Comparison of ENCODE assay signal across 8 mouse cellular contexts in genomic region chr10:53580137-53580536, GRCm38 (mm10). TPM values are rescaled to one million over a fixed set of nuclear protein-coding genes. Genes with fewer than 3 reads are reported as not detected.
DNase-seq lines count a peak whose midpoint lies in the region; ATAC-seq lines count a peak whose summit lies in the region.

No protein-coding gene starts in this region.

- H3K4me2 ChIP-seq in hindbrain, embryonic 12.5 days (replicated peaks) = peak overlapping the region; percentile 62
- peak overlapping the region; percentile 56 for H3K4me2 ChIP-seq in liver, embryonic 15.5 days

- H3K36me3 ChIP-seq in hindbrain, embryonic 12.5 days = no peaks in the 10 kb centered on the region
- H3K36me3 ChIP-seq in liver, embryonic 15.5 days (replicated peaks) = no peaks in the 10 kb centered on the region

- DNase-seq in kidney, adult 11 months = peak; percentile 9
- DNase-seq in kidney, adult 18-20 months = no peak
- DNase-seq in embryo, embryonic 10.5 days (ENCODE audit: low spot score) = peak; percentile 28
- no peak for DNase-seq in thymus, postnatal 25 days
- no peak for DNase-seq in left cerebral cortex, postnatal 25 days (ENCODE audit: low spot score in 2 of 2)
- no peak for DNase-seq in urinary bladder, postnatal 14 days (ENCODE audit: low spot score)

- no peaks in the 10 kb centered on the region for H3K27me3 ChIP-seq in hindbrain, embryonic 12.5 days
- H3K27me3 ChIP-seq in liver, embryonic 15.5 days = no peaks in the 10 kb centered on the region

- H3K4me3 ChIP-seq in hindbrain, embryonic 12.5 days = peak overlapping the region; percentile 30
- H3K4me3 ChIP-seq in liver, embryonic 15.5 days (replicated peaks) = peak overlapping the region; percentile 31; the same call in 1 of the 2 replicates

- WGBS in hindbrain, embryonic 12.5 days = 34% methylated on average over 7 of the region's 7 CpGs
- 40% methylated on average over 6 of the region's 7 CpGs for WGBS in liver, embryonic 15.5 days (ENCODE audit: insufficient replicate concordance)

- intact Hi-C loops in left cerebral cortex, postnatal 25 days (cut with DNase I) = no loop called here

- ATAC-seq in hindbrain, embryonic 12.5 days (ENCODE audit: low FRiP score) = peak; percentile 30; the same call in 1 of the 2 replicates
- no peak for ATAC-seq in liver, embryonic 15.5 days (ENCODE audit: insufficient read depth)

- H3K9ac ChIP-seq in hindbrain, embryonic 12.5 days = no peak overlapping the region
- H3K9ac ChIP-seq in liver, embryonic 15.5 days = no peak overlapping the region

- 0 out of 2 replicates have a peak overlapping the region, but pooled peaks have one; percentile 30 for H3K27ac ChIP-seq in hindbrain, embryonic 12.5 days
- H3K27ac ChIP-seq in liver, embryonic 15.5 days (replicated peaks) = no peak overlapping the region

- no peaks in the 10 kb centered on the region for H3K9me3 ChIP-seq in hindbrain, embryonic 12.5 days (replicated peaks)
- H3K9me3 ChIP-seq in liver, embryonic 15.5 days (replicated peaks) = no peaks in the 10 kb centered on the region

- peaks cover 12% of the 10 kb centered on the region for H3K4me1 ChIP-seq in hindbrain, embryonic 12.5 days
- 0 out of 2 replicates have a peak, but pooled peaks cover 2% of the 10 kb centered on the region for H3K4me1 ChIP-seq in liver, embryonic 15.5 days (replicated peaks)

RNA-seq across cellular contexts. Expression of gene Asf1a, which starts 16.4 kb away (rescaled TPM):
- 131 and 134 TPM in 2 replicates for polyA plus RNA-seq in hindbrain, embryonic 12.5 days (2016; fragmentation: Nextera tagmentation; extraction: Ambion mirVana)
- polyA plus RNA-seq in liver, embryonic 15.5 days (2015; fragmentation: Nextera tagmentation; extraction: Ambion mirVana) = 63.2 and 74.6 TPM in 2 replicates
- 10 to 100 TPM; 22.1 to 25.1 TPM for total RNA-seq in left cerebral cortex, postnatal 25 days (2021)

RNA-seq across cellular contexts. Expression of gene Mcm9, which starts 50.1 kb away (rescaled TPM):
- 12.4 and 14.7 TPM in 2 replicates for polyA plus RNA-seq in hindbrain, embryonic 12.5 days (2016; fragmentation: Nextera tagmentation; extraction: Ambion mirVana)
- 3.4 and 4.2 TPM in 2 replicates for polyA plus RNA-seq in liver, embryonic 15.5 days (2015; fragmentation: Nextera tagmentation; extraction: Ambion mirVana)
- total RNA-seq in left cerebral cortex, postnatal 25 days (2021) = 1 to 10 TPM; 5.3 to 5.8 TPM

Comparison
In these comparisons a context has a peak if more than half of its experiments do, and no peak if none do; other contexts are left out.
1. DNase-seq: peak in kidney, adult 11 months (single experiment) and embryo, embryonic 10.5 days (single experiment); none in kidney, adult 18-20 months (single experiment), thymus, postnatal 25 days (single experiment), left cerebral cortex, postnatal 25 days (0 of 2) and urinary bladder, postnatal 14 days (single experiment).